Mouse (Mus musculus): Measurements from ENCODE around the gene Zfp362. TPM values are rescaled to one million over a fixed set of nuclear protein-coding genes. Genes with fewer than 3 reads are reported as not detected.

Gene Zfp362
- polyA plus RNA-seq, 1 experiment from 2014 or later, result 47.5 TPM

GRCm38 (mm10) chr4:128727721-128728430, 78.0 kb downstream of the Zfp362 start:
- Histone ChIP-seq H3K4me2 (replicated peaks; ENCODE audit: low read depth, low read length) (peak overlapping the region; percentile 94), H3K27ac (ENCODE audit: low read length) (peak overlapping the region; percentile 90), H3K36me3 (ENCODE audit: insufficient read depth, low read length) (peaks cover 11% of the 10 kb centered on the region; the same call in 1 of the 2 replicates), H3K4me1 (ENCODE audit: insufficient read depth, low read length) (peaks cover 47% of the 10 kb centered on the region), H3K4me3 (ENCODE audit: low read length) (peak overlapping the region; percentile 97), H3K9me3 (ENCODE audit: low read length) (no peaks in the 10 kb centered on the region), H3K27me3 (ENCODE audit: insufficient read depth, low read length) (no peaks in the 10 kb centered on the region), H3K9ac (replicated peaks; ENCODE audit: low read length) (peak overlapping the region; percentile 99)
- under 1% methylated on average over 62 of the region's 65 CpGs for WGBS
- peak; percentile 83 for ATAC-seq (ENCODE audit: low FRiP score, low TSS enrichment)

GRCm38 (mm10) chr4:128727019-128727720, 78.7 kb downstream of the Zfp362 start:
- H3K27me3 ChIP-seq (ENCODE audit: insufficient read depth, low read length), result no peaks in the 10 kb centered on the region
- no peaks in the 10 kb centered on the region for H3K9me3 ChIP-seq (ENCODE audit: low read length)
- peak overlapping the region; percentile 99 for H3K9ac ChIP-seq (replicated peaks; ENCODE audit: low read length)
- H3K4me2 ChIP-seq (replicated peaks; ENCODE audit: low read depth, low read length), result peak overlapping the region; percentile 94
- peaks cover 11% of the 10 kb centered on the region; the same call in 1 of the 2 replicates for H3K36me3 ChIP-seq (ENCODE audit: insufficient read depth, low read length)
- H3K4me1 ChIP-seq (ENCODE audit: insufficient read depth, low read length), result peaks cover 41% of the 10 kb centered on the region
- ATAC-seq (ENCODE audit: low FRiP score, low TSS enrichment), result peak; percentile 92
- H3K4me3 ChIP-seq (ENCODE audit: low read length), result peak overlapping the region; percentile 97
- 2% methylated on average over 50 of the region's 68 CpGs for WGBS
- peak overlapping the region; percentile 90 for H3K27ac ChIP-seq (ENCODE audit: low read length)

GRCm38 (mm10) chr4:128724059-128724458, 81.8 kb downstream of the Zfp362 start:
- Histone ChIP-seq H3K27ac (ENCODE audit: low read length) (no peak overlapping the region), H3K36me3 (ENCODE audit: insufficient read depth, low read length) (no peaks in the 10 kb centered on the region), H3K4me3 (ENCODE audit: low read length) (no peak overlapping the region), H3K9ac (replicated peaks; ENCODE audit: low read length) (no peak overlapping the region), H3K4me1 (ENCODE audit: insufficient read depth, low read length) (peaks cover 33% of the 10 kb centered on the region), H3K4me2 (replicated peaks; ENCODE audit: low read depth, low read length) (no peak overlapping the region), H3K9me3 (ENCODE audit: low read length) (no peaks in the 10 kb centered on the region), H3K27me3 (ENCODE audit: insufficient read depth, low read length) (no peaks in the 10 kb centered on the region)
- WGBS, result 67% methylated on average over 7 of the region's 7 CpGs
- ATAC-seq (ENCODE audit: low FRiP score, low TSS enrichment), result no peak

DNA sequence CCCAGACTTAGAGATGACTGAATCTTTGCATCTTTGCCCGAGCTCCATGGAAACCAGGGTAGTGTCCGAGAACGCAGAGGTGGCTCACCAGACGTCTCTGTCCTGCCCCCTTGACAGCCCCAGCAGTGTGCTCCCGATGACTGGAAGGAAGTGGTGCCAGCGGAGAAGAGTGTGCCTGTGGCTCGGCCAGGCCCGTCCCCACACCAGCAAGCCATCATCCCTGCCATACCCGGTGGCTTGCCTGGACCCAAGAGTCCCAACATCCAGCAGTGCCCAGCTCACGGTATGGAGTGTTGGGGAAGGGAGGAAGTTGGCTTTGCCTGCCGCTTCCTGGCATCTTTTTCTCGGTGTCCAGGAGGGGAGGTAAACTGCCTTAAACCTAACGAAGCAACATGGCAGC, 82.4 kb downstream of the Zfp362 start:
- Histone ChIP-seq H3K9ac (replicated peaks; ENCODE audit: low read length) (no peak overlapping the region), H3K4me2 (replicated peaks; ENCODE audit: low read depth, low read length) (no peak overlapping the region), H3K4me3 (ENCODE audit: low read length) (no peak overlapping the region), H3K4me1 (ENCODE audit: insufficient read depth, low read length) (peaks cover 30% of the 10 kb centered on the region), H3K27me3 (ENCODE audit: insufficient read depth, low read length) (no peaks in the 10 kb centered on the region), H3K9me3 (ENCODE audit: low read length) (no peaks in the 10 kb centered on the region), H3K36me3 (ENCODE audit: insufficient read depth, low read length) (no peaks in the 10 kb centered on the region), H3K27ac (ENCODE audit: low read length) (no peak overlapping the region)
- no peak for ATAC-seq (ENCODE audit: low FRiP score, low TSS enrichment)
- 81% methylated on average over 13 of the region's 13 CpGs for WGBS

Other genes with a start within 250 kb of the Zfp362 start
- 4.8 and 6.6 TPM in 2 replicates for gene Zscan20, start 195.9 kb downstream of the Zfp362 start, polyA plus RNA-seq (2015; fragmentation: Nextera tagmentation; extraction: Ambion mirVana)
- gene Tlr12, start 187.4 kb downstream of the Zfp362 start, polyA plus RNA-seq (2015; fragmentation: Nextera tagmentation; extraction: Ambion mirVana), result 3.5 and 4.3 TPM in 2 replicates
- 19.4 and 21.4 TPM in 2 replicates for gene Phc2, start 151.3 kb downstream of the Zfp362 start, polyA plus RNA-seq (2015; fragmentation: Nextera tagmentation; extraction: Ambion mirVana)
- 0.24 and 0.35 TPM in 2 replicates for gene A3galt2, start 50.7 kb downstream of the Zfp362 start, polyA plus RNA-seq (2015; fragmentation: Nextera tagmentation; extraction: Ambion mirVana)
- gene Trim62, start 77.5 kb upstream of the Zfp362 start, polyA plus RNA-seq (2015; fragmentation: Nextera tagmentation; extraction: Ambion mirVana), result 6.4 and 7.2 TPM in 2 replicates
- gene Azin2, start 156.4 kb upstream of the Zfp362 start, polyA plus RNA-seq (2015; fragmentation: Nextera tagmentation; extraction: Ambion mirVana), result 21.7 and 26.3 TPM in 2 replicates
- 226 and 238 TPM in 2 replicates for gene Ak2, start 185.9 kb upstream of the Zfp362 start, polyA plus RNA-seq (2015; fragmentation: Nextera tagmentation; extraction: Ambion mirVana)